Comparison of ENCODE assay signal across 25 mouse cellular contexts in genomic region chr9:22539546-22539945, GRCm38 (mm10).
"Had no signal": no experiment of that assay in that cellular context is flagged by ENCODE, and none has a peak within 500 bp of the region (broad histone marks: within the 10 kb centered on the region; RNA-seq: fewer than 3 reads in every experiment).

No protein-coding gene starts in this region.

- H3K27me3 ChIP-seq: heart, embryonic 13.5 days; heart, embryonic 15.5 days; hindbrain, embryonic 13.5 days; hindbrain, embryonic 15.5 days; kidney, embryonic 15.5 days; limb, embryonic 13.5 days; limb, embryonic 15.5 days had no signal

- H3K27ac ChIP-seq: heart, embryonic 10.5 days; heart, embryonic 13.5 days; heart, embryonic 15.5 days; hindbrain, embryonic 13.5 days; hindbrain, embryonic 15.5 days; hindbrain, postnatal 0 days; kidney, embryonic 15.5 days; kidney, postnatal 0 days; limb, embryonic 13.5 days; limb, embryonic 15.5 days had no signal

- H3K9ac ChIP-seq: heart, embryonic 13.5 days; heart, embryonic 15.5 days; hindbrain, embryonic 13.5 days; hindbrain, embryonic 15.5 days; kidney, embryonic 15.5 days; limb, embryonic 13.5 days; limb, embryonic 15.5 days had no signal

- H3K9me3 ChIP-seq: heart, embryonic 10.5 days; heart, embryonic 13.5 days; heart, embryonic 15.5 days; hindbrain, embryonic 13.5 days; hindbrain, embryonic 15.5 days; kidney, embryonic 15.5 days; limb, embryonic 13.5 days; limb, embryonic 15.5 days had no signal

- H3K4me3 ChIP-seq: heart, embryonic 10.5 days; heart, embryonic 13.5 days; heart, embryonic 15.5 days; hindbrain, embryonic 13.5 days; hindbrain, embryonic 15.5 days; kidney, embryonic 15.5 days; limb, embryonic 13.5 days; limb, embryonic 15.5 days had no signal

- H3K4me2 ChIP-seq: heart, embryonic 13.5 days; heart, embryonic 15.5 days; hindbrain, embryonic 13.5 days; hindbrain, embryonic 15.5 days; kidney, embryonic 15.5 days; limb, embryonic 13.5 days; limb, embryonic 15.5 days; liver, embryonic 11.5 days had no signal

- DNase-seq: gastrocnemius, postnatal 14 days; gastrocnemius, postnatal 36 days; heart, adult 18-20 months; heart, postnatal 14 days; heart, postnatal 36 days; kidney, adult 11 months; kidney, adult 2 months; kidney, adult 9 months; kidney, postnatal 14 days; kidney, postnatal 36 days; layer of hippocampus, adult 9-11 months; layer of hippocampus, postnatal 36 days; left cerebral cortex, postnatal 4 days had no signal

- H3K36me3 ChIP-seq: heart, embryonic 10.5 days; heart, embryonic 13.5 days; heart, embryonic 15.5 days; hindbrain, embryonic 13.5 days; hindbrain, embryonic 15.5 days; kidney, embryonic 15.5 days; limb, embryonic 13.5 days; limb, embryonic 15.5 days had no signal

- H3K4me1 ChIP-seq: hindbrain, embryonic 15.5 days; kidney, embryonic 15.5 days; limb, embryonic 15.5 days had no signal

- ATAC-seq: hindbrain, postnatal 0 days; intestine, embryonic 16.5 days had no signal
